Mouse (Mus musculus): Measurements from ENCODE around the gene Kti12.

- TF ChIP-seq CTCF (IDR thresholded peaks at IDR 0.05; ENCODE audit: extremely low read depth, insufficient read length, insufficient replicate concordance, low read depth, low read length) (no peak), POLR2A (IDR thresholded peaks at IDR 0.05; ENCODE audit: low read depth, low read length) (no peak)
These were observed 21.9 kb upstream of the Kti12 start for GRCm38 (mm10) chr4:108825677-108826076.

Measured in small intestine, adult 2 months (tissue).